In the genomic region with DNA sequence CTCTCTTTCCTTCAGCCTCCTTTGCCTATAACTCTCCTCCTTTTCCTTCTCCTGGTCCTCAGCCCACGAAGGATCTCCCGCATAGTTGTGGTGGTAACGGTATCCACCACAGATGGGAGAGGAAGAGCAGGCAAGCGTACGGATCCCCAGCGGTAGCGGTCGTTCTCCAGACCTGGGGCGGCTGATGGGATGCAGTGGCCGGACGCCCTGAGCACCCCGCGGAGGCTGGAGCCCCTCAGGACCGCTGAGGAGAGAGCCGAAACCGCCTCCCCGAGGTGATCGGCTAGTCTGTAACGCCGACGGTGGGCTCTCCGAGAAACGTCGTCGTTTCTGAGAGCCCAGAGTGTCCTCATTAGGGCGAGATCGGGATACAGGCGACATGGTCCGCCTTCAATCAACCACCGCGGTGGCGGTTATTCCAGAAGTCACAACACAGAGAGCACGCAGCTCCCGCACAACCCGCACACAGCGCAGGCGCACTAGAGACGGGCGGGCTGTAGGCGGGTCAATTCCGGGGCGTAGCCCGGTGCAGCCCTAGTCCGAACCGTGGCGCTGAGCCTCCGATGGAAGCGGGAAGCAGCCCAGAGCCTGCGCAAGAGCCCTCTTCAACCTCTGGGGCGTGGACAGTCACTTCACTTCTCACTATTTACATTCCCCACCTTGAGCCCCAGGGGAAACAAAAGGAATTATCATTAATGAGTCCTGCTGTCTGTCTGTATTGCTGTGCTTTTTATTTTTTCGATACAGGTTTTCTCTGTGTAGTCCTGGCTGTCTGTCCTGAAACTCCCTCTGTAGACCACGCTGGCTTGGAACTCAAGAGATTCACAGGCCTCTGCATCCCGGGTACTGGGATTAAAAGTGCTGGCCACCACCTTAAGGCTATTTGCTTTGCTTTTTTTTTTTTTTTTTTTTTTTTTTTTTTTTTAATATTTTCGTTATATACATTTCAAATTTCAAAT, we compare ENCODE assay signal across 7 mouse cellular contexts. TPM values are rescaled to one million over a fixed set of nuclear protein-coding genes. Genes with fewer than 3 reads are reported as not detected.
DNase-seq lines count a peak whose midpoint lies in the region; ATAC-seq and TF ChIP-seq lines count a peak whose summit lies in the region.

A gene (minus strand): TSS at position 449 of the 959 bp plus-strand sequence.

- H3K27me3 ChIP-seq in embryonic facial prominence, embryonic 12.5 days, result peaks cover 9% of the 10 kb centered on the region
- no peaks in the 10 kb centered on the region for H3K27me3 ChIP-seq in kidney, adult 2 months (replicated peaks; ENCODE audit: control insufficient read depth, insufficient read depth, low read length)
- no peaks in the 10 kb centered on the region for H3K27me3 ChIP-seq in limb, embryonic 11.5 days (ENCODE audit: control insufficient read depth, insufficient read depth, low read length)
- peaks cover 18% of the 10 kb centered on the region for H3K27me3 ChIP-seq in midbrain, embryonic 13.5 days
- peaks cover 11% of the 10 kb centered on the region; the same call in 1 of the 2 replicates for H3K27me3 ChIP-seq in small intestine, adult 2 months (ENCODE audit: control insufficient read depth, insufficient read depth, low read length)

- TF ChIP-seq POLR2A in kidney, adult 2 months (IDR thresholded peaks at IDR 0.05; ENCODE audit: low read depth, low read length), result peak; percentile 41
- peak; percentile 41; the same call in 1 of the 2 replicates for TF ChIP-seq POLR2A in small intestine, adult 2 months (IDR thresholded peaks at IDR 0.05; ENCODE audit: low read depth, low read length)

- H3K4me3 ChIP-seq in embryonic facial prominence, embryonic 12.5 days, result peak within 1 kb of the TSS; percentile 58
- H3K4me3 ChIP-seq in kidney, adult 2 months (ENCODE audit: insufficient read depth, low read depth, low read length), result peak within 1 kb of the TSS; percentile 95
- peak within 1 kb of the TSS; percentile 54 for H3K4me3 ChIP-seq in limb, embryonic 11.5 days (ENCODE audit: low read depth, low read length)
- peak within 1 kb of the TSS; percentile 61 for H3K4me3 ChIP-seq in midbrain, embryonic 13.5 days (replicated peaks)
- H3K4me3 ChIP-seq in small intestine, adult 2 months (ENCODE audit: low read depth, low read length), result peak within 1 kb of the TSS; percentile 75

- peak; percentile 92 to 93 for DNase-seq in adrenal gland, postnatal 36 days
- peak; percentile 89 to 92 for DNase-seq in heart, adult 18-20 months
- peak; percentile 89 for DNase-seq in kidney, adult 2 months
- DNase-seq in limb, embryonic 11.5 days (ENCODE audit: low spot score), result peak; percentile 87

- H3K27ac ChIP-seq in embryonic facial prominence, embryonic 12.5 days, result no peak within 1 kb of the TSS
- H3K27ac ChIP-seq in kidney, adult 2 months (ENCODE audit: insufficient read depth, low read depth, low read length), result no peak within 1 kb of the TSS
- H3K27ac ChIP-seq in limb, embryonic 11.5 days (replicated peaks; ENCODE audit: low read depth, low read length), result no peak within 1 kb of the TSS
- peak within 1 kb of the TSS; percentile 62 for H3K27ac ChIP-seq in midbrain, embryonic 13.5 days
- H3K27ac ChIP-seq in small intestine, adult 2 months (ENCODE audit: insufficient read depth, low read depth, low read length), result no peak within 1 kb of the TSS

- no peak for TF ChIP-seq CTCF in kidney, adult 2 months (conservative IDR thresholded peaks at IDR 0.05; ENCODE audit: insufficient read depth, insufficient read length, low read depth, low read length)
- TF ChIP-seq CTCF in small intestine, adult 2 months (IDR thresholded peaks at IDR 0.05; ENCODE audit: extremely low read depth, insufficient read length, insufficient replicate concordance, low read depth, low read length), result no peak

- peak; percentile 96 for ATAC-seq in embryonic facial prominence, embryonic 12.5 days (ENCODE audit: insufficient number of reproducible peaks, insufficient read depth, low FRiP score, low TSS enrichment)
- ATAC-seq in limb, embryonic 11.5 days (ENCODE audit: insufficient number of reproducible peaks, low FRiP score, low TSS enrichment, low read depth), result peak; percentile 97
- peak; percentile 100 for ATAC-seq in midbrain, embryonic 13.5 days

- H3K36me3 ChIP-seq in embryonic facial prominence, embryonic 12.5 days, result no peaks in the 10 kb centered on the region
- no peaks in the 10 kb centered on the region for H3K36me3 ChIP-seq in kidney, adult 2 months (ENCODE audit: control insufficient read depth, insufficient read depth, low read length)
- no peaks in the 10 kb centered on the region for H3K36me3 ChIP-seq in limb, embryonic 11.5 days (ENCODE audit: control insufficient read depth, insufficient read depth, low read length)
- H3K36me3 ChIP-seq in midbrain, embryonic 13.5 days, result no peaks in the 10 kb centered on the region
- H3K36me3 ChIP-seq in small intestine, adult 2 months (ENCODE audit: control insufficient read depth, insufficient read depth, low read length), result no peaks in the 10 kb centered on the region

- under 1% methylated on average over 54 of the region's 54 CpGs for WGBS in embryonic facial prominence, embryonic 12.5 days
- WGBS in kidney, adult 2 months, result 1% methylated on average over 54 of the region's 54 CpGs
- WGBS in limb, embryonic 11.5 days, result 1% methylated on average over 54 of the region's 54 CpGs
- under 1% methylated on average over 54 of the region's 54 CpGs for WGBS in midbrain, embryonic 13.5 days
- under 1% methylated on average over 54 of the region's 54 CpGs for WGBS in small intestine, adult 2 months

- peak within 1 kb of the TSS; percentile 80 for H3K4me2 ChIP-seq in embryonic facial prominence, embryonic 12.5 days (replicated peaks)
- H3K4me2 ChIP-seq in limb, embryonic 11.5 days (ENCODE audit: low read depth, severe bottlenecking), result peak within 1 kb of the TSS; percentile 88
- H3K4me2 ChIP-seq in midbrain, embryonic 13.5 days (replicated peaks), result peak within 1 kb of the TSS; percentile 78

- no peaks in the 10 kb centered on the region; the same call in 1 of the 2 replicates for H3K4me1 ChIP-seq in embryonic facial prominence, embryonic 12.5 days
- H3K4me1 ChIP-seq in kidney, adult 2 months (ENCODE audit: control insufficient read depth, insufficient read depth, low read length), result no peaks in the 10 kb centered on the region
- no peaks in the 10 kb centered on the region for H3K4me1 ChIP-seq in limb, embryonic 11.5 days (ENCODE audit: control insufficient read depth, insufficient read depth, low read length)
- 0 out of 2 replicates have a peak, but pooled peaks cover 4% of the 10 kb centered on the region for H3K4me1 ChIP-seq in midbrain, embryonic 13.5 days (replicated peaks)
- peaks cover 6% of the 10 kb centered on the region for H3K4me1 ChIP-seq in small intestine, adult 2 months (ENCODE audit: control insufficient read depth, insufficient read depth, insufficient read length, low read length)

- peak within 1 kb of the TSS; percentile 58 for H3K9ac ChIP-seq in embryonic facial prominence, embryonic 12.5 days
- peak within 1 kb of the TSS; percentile 74 for H3K9ac ChIP-seq in limb, embryonic 11.5 days (ENCODE audit: low read length)
- peak within 1 kb of the TSS; percentile 81 for H3K9ac ChIP-seq in midbrain, embryonic 13.5 days (replicated peaks)

- no peaks in the 10 kb centered on the region for H3K9me3 ChIP-seq in embryonic facial prominence, embryonic 12.5 days
- no peaks in the 10 kb centered on the region for H3K9me3 ChIP-seq in limb, embryonic 11.5 days (ENCODE audit: control insufficient read depth, low read length)
- 0 out of 2 replicates have a peak, but pooled peaks cover under 1% of the 10 kb centered on the region for H3K9me3 ChIP-seq in midbrain, embryonic 13.5 days

RNA-seq across cellular contexts. Expression of the gene that starts here (rescaled TPM):
- 1 to 10 TPM in 1 of 2 experiments, under 1 TPM in 1; 0.96 to 1.4 TPM for total RNA-seq in adrenal gland, postnatal 36 days (2021)
- polyA plus RNA-seq in embryonic facial prominence, embryonic 12.5 days (2016; fragmentation: Nextera tagmentation; extraction: Ambion mirVana), result 2.6 and 3.1 TPM in 2 replicates
- total RNA-seq in heart, adult 18-20 months (2021), result under 1 TPM; 0.44 to 0.52 TPM
- 0.13 and 0.23 TPM in 2 replicates for polyA plus RNA-seq in kidney, adult 2 months (2012; rRNA removed)
- polyA plus RNA-seq in limb, embryonic 11.5 days (2014; fragmentation: Nextera tagmentation; extraction: Ambion mirVana), result 2.5 and 2.8 TPM in 2 replicates
- polyA plus RNA-seq in midbrain, embryonic 13.5 days (2015; fragmentation: Nextera tagmentation; extraction: Ambion mirVana), result 3.8 and 4.1 TPM in 2 replicates
- polyA plus RNA-seq in small intestine, adult 2 months (2012; rRNA removed), result 0.08 TPM in 1 of 2 replicates, not detected in the other

Comparison
In these comparisons a context has a peak if more than half of its experiments do, and no peak if none do; other contexts are left out.
1. Peak in DNase-seq in heart, adult 18-20 months; RNA of the gene not detected or under 1 TPM.
2. Peak in DNase-seq and H3K4me3 ChIP-seq in kidney, adult 2 months; RNA of the gene not detected or under 1 TPM.